Mouse (Mus musculus): Measurements from ENCODE around the gene Papolb.

Gene Papolb

DNA sequence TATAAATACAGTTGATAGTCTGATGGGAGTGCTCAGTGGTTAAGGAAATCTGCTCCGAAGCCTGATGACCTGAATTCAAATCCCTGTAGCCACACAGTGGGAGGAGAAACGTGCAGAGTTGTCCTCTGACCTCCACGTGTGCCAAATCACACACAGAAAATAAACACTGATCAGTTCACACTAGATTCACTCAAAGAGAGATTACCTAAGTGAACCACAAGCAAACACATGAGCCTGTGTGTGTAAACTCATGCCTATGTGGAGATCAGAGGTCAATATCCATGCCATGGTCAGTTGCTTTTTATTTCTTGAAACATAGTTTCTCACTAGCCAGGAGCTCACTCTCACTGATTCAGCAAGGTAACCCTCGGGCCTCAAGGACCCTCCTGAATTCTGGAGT lies 9.5 kb downstream of the Papolb start:
- DNase-seq (ENCODE audit: low spot score in 2 of 2): no peak

DNA sequence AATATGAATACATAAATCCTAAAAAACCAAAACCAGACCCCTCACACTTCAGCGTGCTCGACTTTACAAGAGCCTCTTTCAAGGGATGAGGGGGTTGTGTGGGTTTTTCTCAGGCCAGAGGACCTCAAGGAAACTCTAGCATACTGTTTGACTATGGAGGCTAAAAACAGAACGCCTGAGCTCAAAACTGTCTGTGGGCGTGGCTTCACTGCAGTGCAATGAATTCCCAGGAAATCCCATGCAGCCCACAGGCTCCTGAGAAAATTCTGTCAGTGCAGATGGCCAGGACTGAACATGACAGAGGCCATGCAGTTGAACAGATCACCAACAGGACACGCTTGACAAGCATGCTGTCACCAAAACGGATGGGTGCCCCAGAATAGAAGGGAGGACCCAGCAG lies 10.9 kb downstream of the Papolb start:
- no peak for DNase-seq (ENCODE audit: low spot score in 2 of 2)

DNA sequence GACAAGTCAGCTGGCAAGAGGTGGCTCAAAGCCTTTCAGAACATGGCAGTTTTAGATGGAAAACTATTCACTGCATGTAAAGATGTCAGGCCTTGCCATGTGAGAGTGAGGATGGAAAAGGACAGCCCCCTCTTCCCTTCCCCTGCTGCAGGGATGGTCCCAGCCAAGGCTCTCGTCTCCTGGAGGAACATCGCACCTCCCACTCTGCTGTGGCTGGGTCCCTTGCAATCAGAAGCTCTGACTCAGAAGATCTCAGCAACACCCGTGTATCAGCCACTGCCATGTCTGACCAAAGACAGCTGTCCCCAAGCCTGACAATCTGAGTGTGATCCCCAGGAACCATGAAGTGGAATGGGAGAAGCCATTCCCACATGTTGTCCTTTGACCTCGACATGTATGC lies 17.8 kb downstream of the Papolb start:
- DNase-seq (ENCODE audit: low spot score in 2 of 2): no peak

DNA sequence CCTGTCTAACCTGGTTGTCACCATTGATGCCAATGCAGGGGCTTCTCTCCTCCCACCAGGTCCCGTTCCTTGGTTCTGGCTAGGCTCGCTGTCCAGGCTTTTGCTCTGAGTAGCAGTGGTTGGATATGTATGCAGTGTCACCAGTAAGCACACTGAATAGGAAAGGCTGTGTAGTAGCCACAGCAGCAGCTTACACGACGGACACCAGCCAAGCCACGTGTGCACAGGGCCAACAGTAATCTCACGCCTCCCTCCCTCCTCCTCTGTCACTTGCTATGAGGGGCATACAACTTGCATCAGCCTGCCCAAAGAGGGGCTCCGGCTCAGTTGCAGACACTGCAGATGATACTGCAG lies 19.8 kb downstream of the Papolb start:
- DNase-seq (ENCODE audit: low spot score in 2 of 2): no peak

DNA sequence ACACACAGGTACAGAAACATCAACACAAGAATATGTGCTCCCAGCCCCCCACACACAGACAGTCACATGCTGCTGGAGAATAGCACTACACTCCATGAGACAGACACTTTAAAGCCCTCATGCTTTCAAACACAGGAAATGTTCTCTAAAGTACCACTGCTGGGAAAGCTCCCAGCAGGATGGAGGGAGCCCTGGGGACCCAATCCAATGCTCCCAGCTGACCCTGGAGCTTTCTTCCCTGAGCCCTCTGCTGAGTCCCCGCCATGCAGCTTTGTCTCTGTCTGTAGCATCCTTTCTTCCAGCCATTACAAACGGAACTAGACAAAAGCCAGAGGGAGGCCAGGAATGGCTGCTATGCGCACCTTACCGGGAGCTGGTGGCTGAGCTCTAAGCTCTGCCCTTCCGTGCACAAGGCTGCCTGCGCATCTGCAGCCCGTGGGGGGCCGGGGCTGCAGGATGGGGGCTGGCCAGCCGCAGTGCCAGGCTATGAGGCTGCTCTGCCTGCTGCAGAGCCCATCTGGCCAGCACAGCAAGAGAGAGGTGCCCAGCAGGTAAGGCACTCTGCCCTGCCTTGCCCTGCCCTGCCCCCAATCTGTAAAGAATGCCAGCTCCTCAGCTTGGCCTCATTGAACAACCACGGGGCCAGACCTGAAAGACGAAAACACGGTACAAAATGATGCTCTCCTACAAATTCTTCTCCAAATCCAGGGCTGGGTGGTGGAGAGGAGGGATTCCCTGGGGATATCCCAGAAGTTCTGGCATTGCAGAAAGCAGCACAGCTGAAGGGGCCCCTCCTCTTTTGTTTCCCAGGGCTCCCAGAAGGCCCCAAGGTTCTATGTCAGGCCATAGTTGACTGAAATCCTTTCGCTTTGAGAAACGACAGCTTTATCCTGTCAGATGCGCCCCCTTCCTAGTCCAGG lies 20.5 kb downstream of the Papolb start:
- no peak for DNase-seq (ENCODE audit: low spot score in 2 of 2)

DNA sequence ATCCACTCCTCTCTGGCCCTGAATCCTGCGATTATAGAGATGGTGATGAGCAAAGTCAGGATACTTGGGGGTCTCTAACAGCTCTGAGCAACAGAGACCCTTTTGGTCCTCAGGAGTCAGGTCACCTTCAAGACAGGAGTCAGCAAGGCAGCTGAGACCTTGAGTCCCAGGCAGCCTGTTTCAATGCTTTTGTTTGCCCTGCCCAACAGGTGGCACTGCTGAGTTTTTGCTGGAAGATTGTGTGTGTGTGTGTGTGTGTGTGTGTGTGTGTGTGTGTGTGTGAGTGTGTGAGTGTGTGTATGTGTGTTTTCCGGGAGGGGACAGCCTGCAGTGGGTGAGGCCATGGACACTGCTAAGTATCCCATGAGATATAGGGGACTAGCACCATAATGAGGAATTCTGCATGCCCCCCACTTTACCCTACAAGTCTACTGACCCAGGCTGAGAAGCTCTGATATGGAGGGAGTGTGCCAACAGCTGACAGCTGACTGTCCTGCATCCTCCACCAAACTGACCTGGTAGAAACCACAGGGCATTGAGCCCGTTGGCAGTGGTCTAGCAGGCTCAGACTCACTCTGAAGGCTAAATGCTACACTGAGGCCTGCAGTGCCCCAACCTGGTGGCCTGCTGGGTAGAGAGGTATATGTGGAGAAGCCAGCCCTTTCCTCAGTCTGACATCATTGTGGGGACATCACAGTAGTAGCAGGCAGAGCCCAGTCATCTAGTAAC lies 24.0 kb downstream of the Papolb start:
- no peak for DNase-seq (ENCODE audit: low spot score in 2 of 2)

DNA sequence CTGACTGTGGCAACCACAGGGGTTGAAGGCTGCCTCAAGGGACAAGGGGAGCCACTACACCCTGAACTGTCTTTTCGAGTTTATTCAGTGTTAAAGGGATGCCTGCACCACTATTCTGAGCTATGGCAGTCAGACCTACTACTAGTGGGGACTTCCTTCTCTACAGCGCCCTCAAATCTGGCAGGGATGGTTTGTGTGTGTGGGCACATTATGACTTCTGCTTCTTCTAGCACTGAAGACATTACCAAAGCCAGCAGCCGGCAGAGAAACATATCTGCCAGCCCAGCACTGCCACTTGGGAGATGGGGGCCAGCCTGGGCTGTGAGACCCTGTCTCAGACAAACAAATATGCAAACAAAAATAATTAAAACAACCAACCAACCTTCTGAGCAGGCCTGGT lies 25.7 kb downstream of the Papolb start:
- DNase-seq (ENCODE audit: low spot score in 2 of 2): no peak

DNA sequence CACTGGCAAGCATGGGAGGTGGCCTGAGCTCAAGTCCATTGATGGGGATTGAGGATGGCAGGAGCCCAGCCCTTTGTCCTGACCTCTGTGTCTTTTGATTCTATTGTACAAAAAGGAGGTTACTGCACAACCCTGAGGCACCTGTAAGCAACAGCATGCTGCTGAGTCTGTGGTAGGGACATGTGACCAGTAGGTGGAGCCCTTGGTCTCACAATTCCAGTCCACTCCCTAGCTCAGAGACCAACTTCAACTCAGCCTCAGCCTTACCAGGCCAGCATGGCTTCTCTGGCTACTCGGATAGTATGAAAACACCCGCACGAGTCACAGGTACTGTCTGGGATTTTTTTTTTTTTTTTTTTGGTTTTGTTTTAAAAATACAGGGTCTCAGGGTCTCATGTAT lies 27.5 kb downstream of the Papolb start:
- DNase-seq (ENCODE audit: low spot score in 2 of 2): peak; percentile 68 to 75

DNA sequence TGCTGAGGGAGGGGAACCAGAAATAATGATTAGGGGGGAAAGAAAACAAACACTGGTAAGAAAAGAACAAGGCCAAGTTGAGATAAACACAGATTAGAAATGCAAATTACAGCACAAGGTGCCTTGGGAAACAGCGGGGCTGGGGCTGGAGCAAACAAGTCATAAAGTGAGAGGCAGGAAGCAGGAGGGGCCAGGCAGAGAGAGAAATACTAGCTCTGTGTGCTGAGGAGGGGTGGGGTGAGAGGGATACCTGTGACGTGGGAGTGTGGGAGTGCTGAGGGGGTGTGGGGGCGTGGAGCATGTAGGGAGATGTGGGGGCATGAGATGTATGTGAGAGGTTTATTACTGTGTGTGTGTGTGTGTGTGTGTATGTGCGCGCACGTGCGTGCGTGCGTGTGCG lies 29.0 kb downstream of the Papolb start:
- no peak for DNase-seq (ENCODE audit: low spot score in 2 of 2)

DNA sequence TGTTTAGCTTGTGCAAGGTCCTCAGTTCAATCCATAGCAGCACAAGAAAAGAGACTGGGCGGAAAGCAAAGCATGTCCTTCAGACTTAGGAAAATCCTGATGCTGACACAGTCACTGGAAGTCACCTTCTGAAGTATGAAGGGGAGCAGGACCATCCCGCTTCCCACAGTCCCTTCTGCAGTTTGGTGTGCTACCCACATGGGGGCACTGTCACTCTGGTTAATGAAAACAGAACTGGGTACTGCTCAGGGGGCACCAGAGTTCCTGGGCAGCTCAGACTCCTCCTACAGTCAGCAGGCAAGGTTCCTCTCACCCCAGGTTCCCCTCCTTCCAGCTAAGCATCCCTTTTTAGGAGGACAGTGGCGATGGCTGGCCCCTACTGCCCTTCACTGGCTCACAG lies 30.9 kb downstream of the Papolb start:
- peak in 1 of 2 experiments; percentile 34 for DNase-seq (ENCODE audit: low spot score in 2 of 2)

DNA sequence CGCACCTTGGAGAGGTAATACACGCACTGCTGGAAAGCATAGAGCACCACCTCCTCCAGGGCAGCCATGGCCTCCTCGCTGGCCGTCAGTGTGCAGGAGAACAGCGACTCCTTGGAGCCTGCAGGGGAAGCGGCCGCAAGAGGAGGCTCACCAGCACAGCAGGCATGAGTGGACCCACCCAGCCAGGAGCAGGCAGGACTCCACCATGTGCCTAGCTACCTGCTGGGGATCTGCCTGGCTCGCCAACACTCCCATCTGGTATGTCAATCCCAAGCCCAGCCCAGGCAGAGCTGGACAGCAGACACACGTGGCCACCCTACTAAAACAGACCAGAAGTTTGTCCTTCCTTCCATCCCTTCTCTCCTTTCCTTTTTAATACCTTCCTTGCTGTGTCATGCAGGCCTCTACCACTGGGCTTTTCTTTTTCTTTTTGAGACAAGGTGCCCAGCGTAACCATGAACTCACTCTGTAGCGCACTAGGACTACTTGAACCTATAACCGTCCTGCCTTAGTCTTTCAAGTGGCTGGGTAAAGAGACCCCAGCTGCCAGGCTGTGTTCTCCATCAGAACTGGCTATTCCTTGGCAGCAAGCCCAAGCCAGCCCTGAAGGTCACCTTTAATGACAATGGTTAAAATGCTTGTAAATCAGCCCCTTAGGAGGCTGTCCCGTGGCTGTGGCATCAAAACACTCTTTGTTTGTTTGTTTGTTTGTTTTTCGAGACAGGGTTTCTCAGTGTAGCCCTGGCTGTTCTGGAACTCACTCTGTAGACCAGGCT lies 34.4 kb downstream of the Papolb start:
- DNase-seq (ENCODE audit: low spot score in 2 of 2): no peak

DNA sequence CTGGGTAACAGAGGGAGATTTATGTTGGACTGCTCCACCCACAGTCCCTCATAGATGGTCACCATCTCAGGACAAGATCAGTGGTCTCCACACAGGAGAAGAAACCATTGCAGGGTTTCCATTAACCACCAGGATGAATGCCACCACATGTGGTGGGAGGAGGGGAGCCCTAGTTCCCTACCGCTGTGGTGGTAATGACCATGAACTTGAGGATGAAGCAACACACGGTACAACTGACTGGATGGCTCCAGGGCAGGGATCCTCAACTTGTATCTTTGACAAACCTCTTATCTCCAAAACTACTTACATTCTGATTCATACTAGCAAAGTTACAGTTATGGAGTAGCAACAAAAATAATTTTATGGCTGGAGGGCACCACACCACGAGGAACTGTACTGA lies 36.6 kb downstream of the Papolb start:
- no peak for DNase-seq (ENCODE audit: low spot score in 2 of 2)

DNA sequence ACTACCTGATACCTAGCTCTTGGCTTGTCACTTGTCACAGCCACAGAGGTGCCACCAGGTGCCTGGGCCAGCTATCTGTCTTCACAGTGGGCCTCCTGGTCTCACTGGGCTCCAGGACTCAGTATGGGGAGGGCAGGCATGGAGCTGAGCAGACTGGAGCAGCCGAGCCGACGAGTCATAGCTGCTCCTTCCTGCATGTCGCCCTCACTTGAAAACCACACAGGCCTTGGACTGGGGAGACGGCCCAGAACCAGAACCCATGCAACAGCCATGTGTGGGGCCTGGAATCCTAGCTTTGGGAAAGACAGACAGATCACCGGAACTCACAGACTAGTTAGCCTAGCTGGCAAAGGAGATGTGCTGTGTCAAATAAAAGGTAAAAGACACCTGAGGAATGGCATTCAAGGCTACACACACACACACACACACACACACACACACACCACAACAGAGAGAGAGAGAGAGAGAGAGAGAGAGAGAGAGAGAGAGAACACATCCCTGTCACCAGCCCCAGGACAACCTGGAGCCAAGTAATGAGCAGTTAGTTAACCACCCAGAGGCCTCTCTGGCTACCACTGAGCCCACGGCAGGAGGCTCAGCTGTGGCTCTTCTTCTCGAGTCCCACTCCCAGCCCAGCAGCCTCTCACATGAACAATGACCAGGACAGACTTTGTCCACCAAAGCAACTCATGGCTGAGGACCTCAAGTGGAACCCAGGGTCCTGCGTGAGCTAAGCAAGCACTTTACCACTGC lies 39.7 kb downstream of the Papolb start:
- DNase-seq (ENCODE audit: low spot score in 2 of 2): no peak

DNA sequence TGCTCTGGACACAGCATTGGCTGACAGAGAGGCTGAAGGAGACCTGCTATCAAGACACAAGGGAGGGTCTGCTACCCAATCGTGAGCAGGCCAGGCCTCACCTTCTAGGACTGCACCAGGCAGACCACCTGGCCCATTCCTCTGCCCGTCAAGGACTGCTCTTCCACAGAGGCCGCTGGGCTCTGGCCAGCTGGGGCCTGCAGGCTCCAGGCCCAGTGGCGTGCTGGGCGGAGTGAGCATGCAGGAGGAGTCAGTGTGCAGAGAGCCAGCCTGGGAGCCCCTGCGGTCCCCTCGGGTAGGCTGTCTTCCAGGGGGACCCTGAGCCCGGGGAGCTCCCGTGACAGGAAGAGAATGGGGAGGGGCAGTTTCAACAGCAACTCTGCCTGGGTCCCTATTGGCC lies 43.2 kb downstream of the Papolb start:
- no peak for DNase-seq (ENCODE audit: low spot score in 2 of 2)

DNA sequence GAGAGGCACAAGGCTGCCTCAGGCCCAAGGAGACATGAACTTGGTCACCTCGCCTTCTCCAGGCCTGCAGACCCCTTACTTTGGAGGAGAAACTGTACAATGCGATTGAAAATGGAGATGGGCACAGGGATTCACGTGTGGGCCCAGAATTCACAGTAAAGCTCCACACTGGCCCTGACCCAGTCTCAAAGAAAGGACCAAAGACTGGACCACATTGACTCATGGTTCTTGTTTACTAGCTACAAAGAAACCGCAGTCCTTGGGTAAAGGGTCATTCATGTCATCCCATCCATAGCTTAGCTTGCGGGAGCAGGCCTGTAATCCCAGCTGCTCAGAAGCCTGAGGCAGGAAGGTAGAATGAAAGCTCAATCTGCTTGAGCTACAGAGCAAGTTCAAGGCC lies 46.3 kb downstream of the Papolb start:
- DNase-seq (ENCODE audit: low spot score in 2 of 2): no peak

DNA sequence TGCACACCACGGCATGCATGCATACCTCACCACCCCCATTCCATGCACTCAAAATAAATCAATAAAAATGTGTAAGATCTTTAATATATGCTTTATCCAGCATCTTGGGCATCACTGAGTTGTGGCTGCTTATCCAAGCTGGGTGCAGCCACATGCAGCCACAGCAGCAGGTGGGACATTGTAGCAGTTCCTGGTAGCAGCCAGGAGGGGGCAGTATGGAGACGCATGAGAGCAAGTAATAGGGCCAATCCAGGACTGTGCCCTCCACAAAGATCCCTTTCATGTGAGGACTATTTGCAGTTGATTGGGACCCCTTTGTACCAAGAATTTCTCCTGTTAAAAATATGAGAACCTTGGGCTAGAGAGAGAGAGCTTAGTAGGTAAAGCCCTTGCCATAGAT lies 47.4 kb downstream of the Papolb start:
- DNase-seq (ENCODE audit: low spot score in 2 of 2): no peak

DNA sequence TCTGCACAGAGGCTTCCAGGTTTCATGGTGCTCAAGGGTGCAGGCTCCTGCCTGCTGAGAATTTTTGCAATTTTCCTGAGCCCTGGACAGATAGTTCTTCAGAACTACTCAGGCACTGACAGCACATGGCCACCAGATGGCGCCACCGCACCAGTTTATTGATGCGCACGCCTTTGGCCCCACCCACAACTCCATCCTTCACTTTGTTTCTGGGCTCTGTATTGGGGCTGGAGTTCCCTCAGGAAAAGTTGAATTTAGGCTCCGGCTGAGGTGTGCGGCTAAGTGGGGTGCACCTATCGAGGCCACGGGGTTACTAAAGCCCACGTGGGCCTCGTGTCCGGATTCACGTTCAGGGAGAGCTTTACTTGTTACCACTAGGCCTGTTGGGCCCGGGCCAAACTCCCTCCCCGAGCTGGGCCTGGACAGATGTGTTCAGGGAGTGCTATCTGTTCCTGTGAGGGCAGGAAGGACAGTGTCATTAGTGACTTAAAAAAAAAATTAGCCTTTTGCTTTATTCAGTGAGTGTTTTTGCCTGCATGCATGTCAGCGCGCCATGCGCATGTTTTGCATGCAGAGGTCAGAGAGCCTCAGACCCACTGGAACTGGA lies 50.9 kb downstream of the Papolb start:
- peak; percentile 68 to 78 for DNase-seq (ENCODE audit: low spot score in 2 of 2)

DNA sequence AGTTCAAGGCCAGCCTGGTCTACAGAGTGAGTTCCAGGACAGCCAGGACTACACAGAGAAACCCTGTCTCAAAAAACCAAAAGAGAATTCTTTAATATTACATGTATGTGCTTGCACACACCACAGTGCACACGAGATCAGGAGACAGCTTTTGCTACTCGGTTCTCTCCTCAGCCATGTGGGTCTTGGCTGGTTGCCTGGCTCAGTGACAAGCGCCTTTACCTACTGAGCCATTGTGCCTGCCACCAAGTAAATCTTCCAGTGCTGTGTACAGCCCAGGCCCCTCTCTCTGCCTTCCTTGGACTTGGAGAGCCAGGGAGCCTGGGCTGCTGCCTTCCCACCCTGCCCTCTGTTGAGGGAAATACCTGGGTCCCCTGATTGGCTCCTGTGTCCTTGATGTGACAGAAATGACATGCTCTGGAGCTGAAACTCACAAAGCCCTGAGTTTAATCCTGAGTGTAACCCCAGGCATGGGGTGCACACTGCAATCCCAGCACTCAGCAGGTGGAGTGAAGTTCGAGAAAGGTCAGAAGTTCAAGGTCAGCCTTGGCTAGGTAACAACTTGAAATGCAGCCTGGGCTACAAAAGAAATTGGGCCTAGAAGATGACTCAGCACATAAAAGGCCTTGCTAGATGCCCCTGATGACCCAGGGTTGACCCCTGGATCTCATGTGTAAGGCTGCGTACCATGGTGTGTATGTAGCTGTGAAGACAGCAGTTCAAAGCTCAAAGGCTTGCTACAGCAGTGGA lies 51.8 kb downstream of the Papolb start:
- DNase-seq (ENCODE audit: low spot score in 2 of 2): no peak

DNA sequence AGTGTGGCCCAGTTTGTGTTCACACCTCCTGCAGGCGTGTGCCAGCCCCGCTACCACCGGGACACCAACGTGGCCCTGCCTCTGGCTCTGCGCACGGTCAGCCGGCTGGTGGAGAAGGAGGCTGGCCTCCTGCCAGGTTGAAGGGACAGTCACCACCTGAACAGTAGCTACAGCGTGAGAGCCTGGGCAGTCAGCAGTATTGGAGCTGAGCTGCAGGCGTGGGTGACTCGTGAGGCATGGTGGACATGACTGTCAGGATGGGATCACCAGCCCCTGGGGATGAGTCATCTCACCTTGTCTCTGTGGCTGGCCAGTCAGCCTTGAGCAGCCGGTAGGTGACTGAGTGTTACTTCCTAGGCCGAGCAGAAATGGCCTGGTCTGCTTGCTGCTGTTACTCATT lies 52.5 kb downstream of the Papolb start:
- DNase-seq (ENCODE audit: low spot score in 2 of 2): no peak

All from frontal cortex, postnatal 25 days (tissue).